Mouse (Mus musculus): ENCODE measurements around the gene Dab1.

The Dab1 gene

DNA sequence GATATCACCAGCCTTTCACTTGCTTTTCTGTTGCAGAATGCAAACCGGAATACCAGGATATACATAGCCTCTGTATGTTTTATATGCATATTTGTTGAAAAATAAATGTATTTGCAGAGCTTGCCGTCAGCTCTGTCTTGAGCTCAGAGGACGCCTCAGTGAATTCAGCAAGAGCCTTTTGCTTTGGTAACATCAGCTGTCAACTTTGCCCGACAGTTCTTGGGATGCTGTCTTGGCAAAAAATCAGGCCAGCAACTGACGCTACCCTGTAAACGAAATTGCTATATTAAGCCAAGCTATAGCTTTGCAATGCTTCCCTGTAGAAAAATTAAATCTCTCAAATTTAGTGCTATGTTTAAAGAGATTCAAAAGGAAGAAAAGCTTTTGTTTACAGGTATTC lies 630.3 kb downstream of the Dab1 start:
- DNase-seq (ENCODE audit: low spot score in 2 of 2) = no peak

DNA sequence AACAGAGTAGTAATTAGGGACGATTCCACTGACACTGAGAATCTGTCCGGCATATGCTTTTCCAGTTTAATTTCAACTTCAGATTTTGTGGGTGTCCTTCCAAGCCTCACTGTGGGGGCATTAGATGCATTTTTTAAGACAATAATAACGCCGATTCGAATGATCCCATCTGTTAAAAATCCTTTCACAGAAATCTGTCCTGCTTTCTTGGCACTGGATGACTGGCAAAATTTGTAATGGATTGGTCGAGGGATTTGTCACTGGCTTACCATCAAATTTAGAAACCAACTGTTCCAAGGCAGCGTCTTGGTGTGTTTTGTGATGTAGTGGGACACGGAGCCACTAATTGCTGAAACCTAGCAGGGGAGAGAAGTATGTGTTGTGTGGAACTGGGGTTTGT lies 638.6 kb downstream of the Dab1 start:
- no peak for DNase-seq (ENCODE audit: low spot score in 2 of 2)

DNA sequence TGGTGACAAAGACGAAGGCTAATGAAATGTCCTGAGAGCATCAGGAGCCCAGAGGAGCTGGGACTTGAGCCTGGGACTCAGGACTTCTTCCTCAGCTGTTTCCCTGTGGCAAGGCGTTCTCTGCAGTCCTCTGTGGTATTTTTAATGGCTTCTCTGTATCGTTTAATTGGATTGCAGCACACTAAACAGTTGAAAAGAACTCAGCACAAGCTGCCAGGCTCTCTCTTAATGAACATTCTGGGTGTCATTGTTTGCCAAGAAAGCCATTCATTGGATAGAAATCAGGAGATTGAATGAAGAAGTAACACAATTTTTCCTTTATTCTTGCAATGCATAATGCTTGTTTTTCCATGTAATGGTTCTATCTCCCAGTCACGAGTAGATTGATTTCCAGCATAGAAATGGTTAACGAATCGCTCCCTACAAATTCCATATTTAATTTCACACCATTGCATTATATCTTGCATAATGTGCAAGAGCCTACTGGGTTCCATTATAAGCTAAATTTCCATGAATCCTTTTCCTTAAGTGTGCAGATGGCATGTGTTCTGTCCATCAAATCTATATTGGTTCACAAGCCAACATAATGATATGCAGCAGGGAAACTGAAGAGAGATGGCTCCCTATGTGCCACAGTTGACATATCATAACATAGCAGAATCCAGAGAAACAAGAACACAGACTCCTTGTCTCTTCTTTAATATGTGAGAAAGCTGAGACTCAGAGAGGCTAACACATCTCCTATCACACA lies 650.4 kb downstream of the Dab1 start:
- no peak for DNase-seq (ENCODE audit: low spot score in 2 of 2)

DNA sequence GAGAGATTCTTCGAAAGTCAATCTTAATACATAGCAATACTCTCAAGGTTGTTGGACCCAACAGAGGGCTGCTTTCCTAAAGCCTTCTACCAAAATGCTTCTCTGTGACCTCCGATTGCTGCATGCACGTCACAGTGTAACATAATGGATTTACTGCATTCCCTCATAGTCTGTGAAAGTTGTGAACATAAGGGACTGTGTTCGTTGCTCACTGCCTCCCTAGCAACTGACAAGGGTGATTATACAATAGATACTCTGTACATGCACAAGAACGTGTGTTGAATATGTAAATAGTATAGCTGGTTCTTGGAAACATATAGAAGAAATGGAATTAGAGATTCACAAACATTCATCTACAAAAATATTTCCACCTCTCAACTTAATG lies 651.0 kb downstream of the Dab1 start:
- no peak for DNase-seq (ENCODE audit: low spot score in 2 of 2)

DNA sequence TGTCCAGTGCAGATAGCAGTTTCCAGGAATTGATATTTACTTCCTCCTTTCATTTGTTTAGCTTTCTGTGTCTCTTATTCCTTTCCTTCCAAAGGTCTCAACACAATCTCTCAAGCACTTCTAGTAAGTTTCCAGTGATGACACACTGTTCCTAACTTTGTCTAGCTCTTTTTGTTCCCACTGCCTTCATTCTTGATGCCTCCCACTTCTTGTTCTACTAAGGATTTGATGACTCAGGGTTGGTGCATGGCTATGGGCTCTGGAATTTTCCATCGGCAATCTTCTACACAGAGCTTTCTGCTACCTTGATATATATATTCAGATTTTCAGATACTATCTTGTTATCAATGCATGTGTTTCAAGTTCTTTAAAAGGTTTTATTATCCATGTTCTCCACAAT lies 656.1 kb downstream of the Dab1 start:
- DNase-seq (ENCODE audit: low spot score in 2 of 2) = no peak

DNA sequence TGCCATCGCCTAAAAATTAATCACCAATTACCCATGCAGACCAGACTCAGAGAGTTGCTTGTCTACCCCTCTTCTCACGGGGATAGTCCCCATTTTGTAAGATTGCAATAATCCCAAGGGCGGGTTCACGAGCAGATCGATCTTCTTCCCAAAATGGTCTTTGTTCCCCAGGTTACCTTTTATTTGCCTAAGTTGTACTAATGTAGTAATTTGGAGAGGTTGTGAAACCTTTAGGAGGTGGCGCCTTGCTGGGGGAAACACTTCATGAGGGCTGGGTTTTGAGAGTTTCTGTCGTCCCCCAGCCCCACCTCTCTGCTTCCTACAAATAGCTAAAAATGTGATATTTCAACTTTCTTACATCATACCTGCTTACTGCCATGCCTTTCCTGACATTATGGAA lies 657.8 kb downstream of the Dab1 start:
- DNase-seq (ENCODE audit: low spot score in 2 of 2) = no peak

DNA sequence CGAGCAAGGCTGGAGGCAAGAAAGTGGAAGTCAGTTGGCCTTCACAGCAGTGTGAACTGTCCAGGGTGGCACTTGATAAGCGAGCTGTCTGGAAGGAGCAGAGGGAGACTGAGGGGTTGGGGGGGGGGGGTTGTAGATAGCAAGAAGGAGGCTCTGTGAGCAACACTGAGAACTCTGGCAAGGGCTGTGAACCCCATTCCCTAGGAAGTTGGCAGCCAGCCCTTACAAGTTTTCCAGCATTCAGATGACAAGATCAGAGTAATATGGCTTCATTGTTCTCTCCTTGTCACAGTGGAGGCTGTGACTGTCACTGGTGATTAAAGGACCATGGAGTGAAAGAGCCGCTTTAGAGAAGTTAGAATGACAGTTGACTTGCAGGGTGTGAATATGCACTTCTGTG lies 662.4 kb downstream of the Dab1 start:
- DNase-seq (ENCODE audit: low spot score in 2 of 2) = no peak

DNA sequence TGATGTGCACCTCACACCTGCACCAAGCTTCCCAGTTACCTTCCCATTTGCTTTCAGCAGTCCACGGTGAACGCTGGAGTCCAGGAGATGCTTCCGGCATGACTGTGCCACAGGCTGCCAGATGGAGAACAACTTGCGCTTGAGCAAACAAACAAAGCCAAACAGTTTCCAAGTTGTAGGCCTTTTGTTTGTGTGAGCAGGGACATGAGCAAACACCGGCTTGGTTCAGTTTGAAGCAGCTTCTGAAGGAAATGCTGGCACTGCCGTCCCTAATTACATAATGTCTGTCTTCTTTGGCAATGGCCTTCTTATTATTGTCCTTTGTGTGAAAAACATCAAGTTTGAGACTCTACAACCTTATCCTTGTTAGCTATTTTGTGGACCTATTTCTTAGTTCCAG lies 664.7 kb downstream of the Dab1 start:
- DNase-seq (ENCODE audit: low spot score in 2 of 2) = no peak

DNA sequence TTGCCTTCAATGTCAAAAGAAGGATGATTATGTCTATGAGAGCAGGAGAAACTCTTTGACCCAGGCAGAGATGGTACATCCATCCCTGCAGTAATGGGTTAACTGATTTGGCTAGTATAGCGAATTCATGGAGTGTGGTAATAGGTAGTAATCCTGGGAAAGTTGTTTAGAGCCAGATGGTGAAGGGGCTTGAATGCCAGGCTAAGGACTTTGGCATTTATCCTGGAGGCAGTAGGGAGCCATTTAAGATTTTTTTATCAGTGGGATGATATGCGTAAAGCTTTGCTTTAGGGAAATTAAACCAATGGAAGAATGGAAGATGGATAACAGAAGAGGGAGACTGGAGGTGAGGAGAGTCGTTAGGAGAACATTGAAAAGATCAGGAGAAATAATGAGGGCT lies 669.2 kb downstream of the Dab1 start:
- no peak for DNase-seq (ENCODE audit: low spot score in 2 of 2)

DNA sequence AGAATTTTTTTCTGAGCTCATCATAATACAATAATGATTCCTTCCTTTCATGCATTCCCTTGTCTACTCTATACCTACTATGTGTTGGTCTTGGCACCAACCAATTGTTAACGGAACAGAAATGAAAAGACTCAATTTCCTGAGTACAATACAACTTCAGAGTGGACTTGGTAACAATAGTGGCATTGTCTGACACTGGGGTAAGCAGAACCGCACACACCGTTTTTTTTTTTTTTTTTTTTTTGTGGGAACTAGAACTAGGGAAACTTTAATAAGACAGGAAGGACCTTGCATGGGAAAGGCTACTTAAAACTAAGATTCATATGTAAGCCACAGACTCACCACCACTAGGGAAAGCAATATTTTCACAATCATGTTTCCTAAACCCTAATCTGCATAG lies 682.6 kb downstream of the Dab1 start:
- DNase-seq (ENCODE audit: low spot score in 2 of 2) = no peak

DNA sequence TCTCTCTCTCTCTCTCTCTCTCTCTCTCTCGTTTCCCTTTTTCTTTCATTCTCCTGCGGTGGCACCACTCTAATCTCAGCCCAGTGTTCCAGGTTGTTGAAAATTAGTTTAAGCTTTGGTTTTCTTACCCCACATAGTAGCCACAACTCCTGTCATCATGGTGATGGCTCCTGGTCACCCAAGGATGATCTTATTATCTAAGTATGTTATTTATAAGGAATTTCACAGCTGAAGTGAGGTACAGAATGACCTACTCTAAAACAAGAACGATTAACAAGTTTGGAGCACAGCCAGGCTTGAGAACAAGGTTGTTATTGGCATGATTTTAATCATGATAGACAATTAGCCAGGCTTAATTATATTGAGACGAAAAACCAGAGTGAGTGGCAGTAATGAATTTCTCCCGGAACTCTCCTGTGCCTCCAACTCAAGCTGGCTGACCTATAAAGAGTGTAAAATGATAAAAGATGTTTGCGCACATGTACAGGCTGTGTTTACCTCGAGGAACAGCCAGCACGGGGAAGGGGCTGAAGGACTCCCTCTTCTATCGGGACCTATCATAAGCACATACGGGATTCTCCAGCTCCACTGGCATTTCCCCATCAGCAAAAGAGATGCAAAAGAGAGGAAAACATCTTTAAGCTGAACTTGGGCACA lies 684.0 kb downstream of the Dab1 start:
- no peak for DNase-seq (ENCODE audit: low spot score in 2 of 2)

DNA sequence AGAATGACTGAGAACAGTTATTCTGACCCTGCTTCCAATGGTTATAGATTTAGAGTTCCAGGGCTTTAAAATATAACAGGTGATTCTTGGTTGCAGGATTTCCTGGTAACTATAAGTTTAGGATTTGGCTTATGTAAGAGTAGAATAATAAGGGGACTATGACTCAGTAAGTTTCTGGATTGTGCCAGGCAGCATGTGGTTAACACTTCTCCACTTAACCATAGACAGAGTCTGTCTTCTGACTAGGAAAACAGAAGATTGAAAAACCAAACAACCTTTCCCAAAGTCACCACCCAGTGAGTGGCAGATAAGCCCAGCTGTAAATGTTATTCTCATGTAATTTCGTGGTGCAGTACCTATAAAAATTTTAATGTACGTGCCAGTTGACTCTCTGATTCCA lies 688.6 kb downstream of the Dab1 start:
- DNase-seq (ENCODE audit: low spot score in 2 of 2) = no peak

DNA sequence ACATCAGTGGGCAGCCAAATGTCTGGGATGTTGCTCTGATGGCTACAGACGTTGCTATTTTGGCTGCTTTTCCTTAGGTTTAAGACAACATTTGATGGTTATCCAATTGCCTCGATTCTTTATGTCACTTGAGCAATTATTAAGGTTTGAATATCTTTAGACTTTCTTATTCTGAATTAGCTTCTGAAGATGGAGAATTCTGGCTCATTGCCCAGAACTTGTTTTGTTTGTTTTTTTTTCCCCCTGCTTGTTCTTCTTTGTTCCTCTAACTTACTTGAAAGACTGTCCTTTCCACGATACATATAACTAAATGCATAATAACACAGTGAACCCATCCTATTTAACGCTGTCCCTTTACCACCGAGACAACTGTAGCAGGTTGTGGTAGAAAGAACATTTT lies 707.1 kb downstream of the Dab1 start:
- no peak for DNase-seq (ENCODE audit: low spot score in 2 of 2)

DNA sequence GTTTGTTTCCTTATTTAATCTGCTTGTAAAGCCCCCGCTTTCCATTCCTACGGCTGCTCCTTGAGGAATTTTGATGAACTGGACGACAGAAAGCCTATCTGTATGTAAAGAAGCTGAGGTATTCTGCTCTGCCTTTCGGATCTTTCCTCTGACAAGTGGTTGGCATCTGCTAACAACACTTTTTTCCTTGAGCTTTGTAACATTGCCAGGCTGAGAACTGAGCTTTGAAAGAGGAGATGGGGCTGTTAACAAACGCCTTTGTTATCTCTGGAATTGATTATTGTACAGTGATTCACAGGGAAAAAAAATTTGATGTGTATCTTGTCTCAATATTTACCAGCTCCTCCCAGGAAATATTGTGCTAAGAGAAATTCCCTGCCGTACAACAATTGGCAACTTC lies 712.7 kb downstream of the Dab1 start:
- no peak for DNase-seq (ENCODE audit: low spot score in 2 of 2)

DNA sequence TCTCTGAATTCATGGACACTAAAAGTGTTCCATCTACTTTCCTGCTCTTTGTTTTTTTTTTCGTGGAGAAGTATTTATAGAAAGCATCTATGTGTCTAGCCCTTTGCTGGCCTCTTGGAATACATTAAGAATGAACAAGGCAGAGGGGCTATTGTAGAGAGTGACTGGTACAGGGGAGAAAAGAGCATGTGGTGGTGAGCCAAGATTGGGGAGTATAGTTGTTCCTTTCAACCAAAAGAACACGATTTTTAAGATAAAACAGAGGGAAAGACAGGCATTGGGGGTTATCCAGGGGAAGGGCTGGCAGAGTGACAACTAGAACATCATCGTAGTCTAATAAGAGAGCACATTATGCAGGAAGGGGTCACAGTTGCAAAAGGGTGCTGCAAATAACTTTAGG lies 713.2 kb downstream of the Dab1 start:
- no peak for DNase-seq (ENCODE audit: low spot score in 2 of 2)

DNA sequence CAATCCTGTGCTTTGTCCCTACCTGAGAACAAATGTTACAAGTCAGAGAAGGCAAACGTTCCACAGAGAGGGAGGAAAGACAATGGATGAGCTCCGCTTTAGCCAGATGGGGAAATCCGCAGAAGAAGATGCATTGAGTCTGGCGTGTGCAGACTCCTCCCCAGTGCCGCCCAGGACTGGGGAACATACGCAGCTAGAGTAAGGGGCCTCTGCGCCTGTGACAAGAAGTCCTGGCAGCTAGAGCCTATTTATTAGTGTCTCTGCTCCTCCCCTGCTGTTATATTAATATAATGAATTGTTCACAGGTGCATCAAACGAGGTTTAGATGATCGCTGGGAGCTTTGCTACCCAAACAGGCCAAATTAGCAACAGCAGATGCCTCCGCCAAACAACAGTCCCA lies 718.1 kb downstream of the Dab1 start:
- no peak for DNase-seq (ENCODE audit: low spot score in 2 of 2)

DNA sequence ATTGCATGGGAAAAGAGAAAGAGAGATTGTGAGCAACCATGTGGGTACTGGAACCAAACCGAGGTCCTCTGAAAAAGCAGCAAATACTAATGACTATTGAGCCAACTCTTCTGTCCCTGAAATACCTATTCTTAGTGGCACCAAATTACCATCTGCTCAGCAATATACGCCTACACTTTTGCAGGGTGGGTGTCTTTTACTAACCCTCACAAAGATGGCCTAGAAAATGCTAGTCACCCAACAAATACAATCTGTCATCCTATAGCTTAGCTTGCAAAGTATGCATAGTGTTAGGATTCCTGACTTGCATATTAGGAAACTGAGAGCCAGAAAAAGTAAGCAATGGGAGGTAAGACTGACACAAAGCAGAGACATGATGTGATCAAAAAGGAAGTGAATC lies 719.2 kb downstream of the Dab1 start:
- DNase-seq (ENCODE audit: low spot score in 2 of 2) = no peak

DNA sequence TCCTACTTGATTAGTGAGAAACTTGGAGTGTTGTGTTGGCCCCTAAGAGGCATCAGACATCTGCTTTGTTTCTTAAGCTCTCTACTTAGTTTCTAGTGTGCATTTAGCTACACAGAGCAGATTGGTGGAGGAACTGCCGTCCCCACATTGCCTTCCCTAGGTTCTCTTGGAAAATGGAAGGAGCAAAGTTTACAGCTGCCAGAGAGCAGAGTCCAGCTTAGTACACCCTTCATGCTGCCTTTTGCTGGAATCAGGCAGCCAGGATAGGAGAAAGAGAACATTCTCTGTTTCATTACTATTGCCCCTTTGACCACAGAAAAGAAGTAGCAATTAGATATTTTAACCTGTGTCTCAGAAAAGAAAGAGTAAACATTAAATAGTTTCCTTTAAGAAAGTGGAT lies 742.2 kb downstream of the Dab1 start:
- no peak for DNase-seq (ENCODE audit: low spot score in 2 of 2)

DNA sequence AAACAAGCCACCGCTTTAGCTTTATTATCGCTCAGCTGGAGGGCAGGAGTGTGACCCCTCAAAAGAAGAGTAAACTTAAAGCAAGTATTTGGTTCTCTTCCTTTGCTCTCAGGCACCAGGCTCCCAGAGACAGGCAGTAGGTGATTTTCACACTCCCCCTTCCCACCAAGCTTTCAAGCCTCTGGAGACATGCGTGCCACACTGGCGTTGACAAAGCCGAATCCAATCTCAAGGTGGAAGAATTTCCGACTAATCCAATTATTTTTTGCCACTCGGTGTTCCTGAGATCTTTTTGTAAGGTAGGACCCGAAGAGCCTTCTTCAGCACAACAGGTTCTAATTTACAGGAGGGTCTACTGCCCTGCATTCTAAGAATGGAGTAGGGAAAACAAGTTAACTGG lies 747.3 kb downstream of the Dab1 start:
- no peak for DNase-seq (ENCODE audit: low spot score in 2 of 2)

DNA sequence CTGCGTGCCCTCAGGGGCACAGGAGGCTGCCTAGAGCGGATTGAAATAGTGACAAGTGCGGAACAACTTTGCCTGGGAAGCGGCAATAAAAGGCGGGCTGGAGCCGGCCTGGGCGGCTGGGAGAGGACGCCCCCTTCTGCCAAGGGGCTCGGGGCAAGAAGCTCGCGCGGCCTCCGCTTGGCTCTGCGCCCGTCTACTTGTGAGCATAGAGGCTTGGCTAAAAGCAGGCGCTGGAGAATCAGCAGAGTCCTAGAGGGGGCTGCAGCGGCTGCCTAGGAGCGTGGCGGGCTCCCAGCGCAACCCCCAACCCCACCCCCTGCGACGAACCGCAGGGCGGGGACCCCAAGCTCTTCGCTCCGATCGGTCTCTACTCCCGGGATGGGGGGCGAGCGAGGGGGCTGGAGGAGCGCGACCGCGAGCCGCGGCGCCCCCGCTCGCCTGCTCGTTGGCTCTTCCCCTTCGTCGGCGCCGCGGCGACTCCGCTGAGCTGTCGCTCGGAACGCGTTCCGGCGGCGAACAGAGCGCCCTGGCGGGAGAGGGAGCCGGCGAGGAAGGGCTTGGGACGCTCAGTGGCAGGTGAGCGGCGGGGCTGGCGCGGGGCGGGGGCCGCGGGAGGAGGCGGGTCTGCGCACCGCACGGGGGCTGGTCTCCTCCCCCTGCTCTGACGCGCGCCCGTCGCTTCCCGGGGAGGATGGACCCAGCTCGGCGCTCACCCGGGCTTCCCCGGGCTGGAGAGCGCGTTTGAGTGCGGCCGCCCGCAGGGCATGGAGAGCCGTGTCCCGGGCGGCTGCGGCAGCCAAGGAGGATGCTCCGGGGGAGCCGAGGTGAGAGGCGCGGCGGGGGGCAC lies 748.0 kb downstream of the Dab1 start:
- DNase-seq (ENCODE audit: low spot score in 2 of 2) = no peak

DNA sequence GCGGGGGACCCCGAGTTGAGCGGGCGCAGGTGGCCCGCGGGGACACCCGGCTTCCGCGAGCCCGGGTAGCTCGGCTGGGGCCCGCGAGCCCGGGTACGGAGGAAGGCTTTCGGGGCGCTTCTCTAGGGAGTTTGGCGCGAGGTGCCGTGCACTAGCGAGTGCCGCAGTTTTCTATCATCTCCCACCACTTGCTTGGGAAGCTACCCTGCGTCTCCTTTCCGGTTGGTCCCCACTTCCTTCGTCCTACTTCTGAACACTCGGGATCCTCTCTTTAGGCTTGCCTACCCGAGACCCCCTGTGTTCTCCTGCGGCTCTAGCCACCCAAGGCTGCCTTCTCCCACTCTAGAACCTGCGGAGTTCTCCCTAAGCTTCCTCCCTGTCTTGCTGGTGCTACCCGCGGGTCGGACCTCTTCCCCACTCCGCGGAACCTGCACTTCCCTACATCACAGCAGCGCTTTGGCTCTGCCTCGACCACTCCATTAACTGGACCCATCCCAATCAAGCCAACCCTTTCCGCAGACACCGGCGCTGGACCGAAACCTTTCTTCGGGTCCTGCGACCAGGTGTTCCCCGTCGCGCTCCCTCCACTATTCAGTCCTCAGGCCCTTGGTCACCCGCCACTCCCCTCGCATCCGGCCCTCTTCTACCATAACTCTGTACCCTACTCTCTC lies 748.7 kb downstream of the Dab1 start:
- DNase-seq (ENCODE audit: low spot score in 2 of 2) = no peak

DNA sequence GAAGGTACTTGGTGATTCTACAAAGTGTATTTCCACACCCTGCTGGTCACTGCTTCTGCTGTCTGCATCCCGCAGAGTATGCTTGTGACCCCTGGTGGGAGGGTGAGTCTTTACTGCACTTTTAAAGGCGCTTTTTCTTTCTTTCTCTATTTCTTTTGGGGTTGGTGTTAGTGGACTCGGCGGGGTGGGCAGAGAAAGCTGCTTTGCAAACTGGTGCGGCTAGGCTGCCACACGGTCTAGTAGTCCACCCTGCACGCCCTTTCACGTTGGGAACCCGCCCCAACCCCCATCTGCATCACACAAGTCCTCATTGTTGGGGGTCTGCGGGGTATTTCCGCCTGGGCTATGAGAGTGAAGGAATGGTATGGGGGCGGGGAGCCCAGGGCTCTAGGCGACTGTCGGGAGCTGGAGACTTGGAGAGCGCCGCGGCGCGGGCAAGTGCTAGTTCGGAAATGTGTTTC lies 749.4 kb downstream of the Dab1 start:
- no peak for DNase-seq (ENCODE audit: low spot score in 2 of 2)
